Mouse (Mus musculus) layer of hippocampus, postnatal 25 days (tissue): Measurements from ENCODE around the gene Klhdc10. TPM values are rescaled to one million over a fixed set of nuclear protein-coding genes. Genes with fewer than 3 reads are reported as not detected.

Source experiments
- DNase-seq, 2 experiments: peaks; one replicate each; pipeline ENCODE4 v3.0.0; 2022; ENCODE audit warnings: mixed read lengths in 2 of 2, low spot score in 1 of 2; ENCODE audit errors: extremely low spot score in 1 of 2
- total RNA-seq, 2 experiments: library from RNA; stranded (reverse); gene quantifications; 2 replicates each; pipeline ENCODE4 v1.2.3; 2021

Gene Klhdc10
- total RNA-seq, 2 experiments from 2014 or later = 109 to 110 TPM

DNA sequence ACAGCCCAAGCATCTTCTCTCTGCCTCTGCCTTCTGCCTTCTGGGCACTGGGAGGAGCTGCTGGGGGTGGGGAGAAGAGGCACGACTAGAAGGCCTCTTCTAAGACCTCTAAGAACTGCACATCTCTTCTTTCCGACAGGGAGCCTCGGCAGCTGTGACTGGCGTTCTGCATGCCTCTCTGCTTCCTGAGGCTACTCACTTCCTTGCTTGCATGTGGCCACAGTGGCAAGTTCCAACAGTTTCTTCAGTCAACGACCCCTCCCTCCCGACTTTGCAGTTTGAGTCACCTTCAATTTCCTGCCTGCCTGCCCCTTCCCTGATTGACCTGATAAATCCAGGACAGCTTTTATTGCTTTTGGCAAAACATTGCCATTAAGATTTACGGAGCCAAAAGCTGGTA, 61.2 kb downstream of the Klhdc10 start:
- no peak for DNase-seq

GRCm38 (mm10) chr6:30465586-30465985, 63.9 kb downstream of the Klhdc10 start:
- DNase-seq = no peak

GRCm38 (mm10) chr6:30468058-30468457, 66.4 kb downstream of the Klhdc10 start:
- DNase-seq = no peak

DNA sequence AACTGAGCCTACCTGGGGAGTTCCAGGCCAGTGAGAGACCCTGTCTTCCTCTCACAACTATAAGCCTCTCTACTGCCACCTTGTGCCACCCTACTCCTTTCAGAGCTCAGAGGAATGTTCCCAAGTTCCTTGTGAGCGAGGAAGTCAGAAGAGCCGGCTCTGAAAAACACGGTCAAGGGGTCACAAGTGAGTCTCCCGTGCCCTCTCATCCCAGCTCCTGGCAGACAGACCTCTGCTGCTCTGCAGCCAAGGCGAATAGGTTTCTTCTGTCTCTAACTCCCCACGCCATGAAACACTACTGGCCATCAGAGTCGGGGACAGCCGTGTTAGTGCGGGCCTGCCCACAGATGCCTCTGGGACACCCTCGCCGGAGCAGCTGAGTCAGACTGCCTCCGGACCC, 67.0 kb downstream of the Klhdc10 start:
- DNase-seq = peak in 1 of 2 experiments; percentile 43

- DNase-seq = no peak
Observed at GRCm38 (mm10) chr6:30469370-30469769, 67.7 kb downstream of the Klhdc10 start.

DNA sequence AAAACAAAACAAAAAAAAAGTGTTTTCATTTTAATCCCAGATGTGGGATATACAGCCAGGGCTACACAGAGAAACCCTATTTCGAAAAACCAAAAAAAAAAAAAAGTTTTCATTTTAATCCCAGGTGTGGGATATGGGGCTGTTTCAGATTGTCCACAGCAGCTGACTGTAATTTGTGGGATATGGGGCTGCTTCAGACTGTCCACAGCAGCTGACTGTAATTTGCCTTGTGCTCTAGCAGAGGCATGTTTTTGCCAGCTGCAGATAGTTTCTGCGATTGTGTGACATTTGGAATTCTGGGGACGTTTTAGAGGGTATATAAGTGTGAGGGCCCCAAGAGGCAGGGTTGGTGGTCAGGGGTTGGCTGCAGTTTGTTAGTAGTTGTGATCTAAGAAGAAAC, 70.0 kb downstream of the Klhdc10 start:
- DNase-seq = no peak

GRCm38 (mm10) chr6:30476025-30476765, 74.5 kb downstream of the Klhdc10 start:
- DNase-seq = no peak

- no peak for DNase-seq
Observed at GRCm38 (mm10) chr6:30477210-30477714, 75.6 kb downstream of the Klhdc10 start.

- DNase-seq = no peak
Observed at GRCm38 (mm10) chr6:30477784-30478183, 76.1 kb downstream of the Klhdc10 start.

DNA sequence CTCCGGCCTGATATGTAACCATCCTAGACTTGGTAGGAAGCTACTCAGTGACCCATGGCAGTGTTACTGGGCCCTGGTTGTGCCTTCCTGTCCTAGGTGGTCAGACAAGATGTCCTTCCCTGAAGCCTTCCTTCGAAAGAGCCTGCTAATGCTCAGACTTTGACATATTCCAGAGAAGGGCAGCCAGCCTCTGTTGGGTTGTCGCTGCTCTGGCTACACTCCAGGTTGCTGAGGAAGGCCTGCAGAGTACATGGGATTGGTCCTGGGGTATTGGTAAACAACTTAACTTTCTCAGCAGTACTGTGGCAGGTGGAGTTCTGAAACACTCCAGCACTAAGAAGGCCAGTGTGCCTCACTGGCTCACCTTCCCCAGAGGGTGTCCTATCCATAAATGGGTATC, 77.8 kb downstream of the Klhdc10 start:
- no peak for DNase-seq

DNA sequence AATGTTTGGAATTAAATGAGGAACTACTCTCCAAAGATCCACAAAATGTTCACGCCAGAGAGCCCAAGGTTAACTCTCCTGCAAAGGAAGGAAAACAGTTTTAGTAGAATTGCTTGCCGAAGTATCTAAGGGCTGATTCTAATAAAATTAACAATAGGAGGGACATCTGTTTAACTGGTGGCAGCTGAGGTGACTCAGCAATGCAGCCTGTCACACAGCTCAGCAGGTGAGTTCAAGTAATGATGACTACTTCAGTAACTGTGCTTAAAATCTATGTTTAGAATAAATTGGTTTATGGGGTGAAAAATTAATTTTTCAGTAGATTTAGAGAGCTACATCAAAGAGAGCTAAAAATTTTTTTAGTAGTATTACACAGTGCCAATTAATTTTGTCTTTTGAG, 81.2 kb downstream of the Klhdc10 start:
- no peak for DNase-seq

- DNase-seq = no peak
Observed at GRCm38 (mm10) chr6:30486504-30486903, 84.8 kb downstream of the Klhdc10 start.

- no peak for DNase-seq
Observed at GRCm38 (mm10) chr6:30499049-30499448, 97.4 kb downstream of the Klhdc10 start.

Other genes with a start within 250 kb of the Klhdc10 start
- 10 to 100 TPM; 84.6 to 92.2 TPM for gene Ube2h, start 97.3 kb upstream of the Klhdc10 start, total RNA-seq
- 10 to 100 TPM; 25.2 to 27.2 TPM for gene Zc3hc1, start 10.8 kb upstream of the Klhdc10 start, total RNA-seq
- 10 to 100 TPM; 15.8 to 20.7 TPM for gene Tmem209, start 107.9 kb downstream of the Klhdc10 start, total RNA-seq
- 1 to 10 TPM in 1 of 2 experiments, under 1 TPM in 1; 0.37 to 1.2 TPM for gene Ssmem1, start 108.0 kb downstream of the Klhdc10 start, total RNA-seq
- gene Cpa2, start 139.7 kb downstream of the Klhdc10 start, total RNA-seq = 1 to 10 TPM; 1.2 to 1.4 TPM
- gene Cpa4, start 166.5 kb downstream of the Klhdc10 start, total RNA-seq = not detected
- gene Cpa5, start 209.1 kb downstream of the Klhdc10 start, total RNA-seq = not detected
- not detected for gene Cpa1, start 237.3 kb downstream of the Klhdc10 start, total RNA-seq